Mouse (Mus musculus) heart, embryonic 13.5 days (tissue): ENCODE measurements at regions not wholly inside any gene's neighbourhood (a gene's known extent, or its start where the extent isn't known, plus 50 kb on each side); places are given as distances from the start of the nearest gene placed in this dataset.

Experiments
- ATAC-seq: fragments of 200-750 bp; cut with Nextera tagmentation; 2 replicates; pipeline ENCODE4 v1.8.0; 2017; ENCODE audit warnings: moderate TSS enrichment; ENCODE audit not compliant: insufficient number of reproducible peaks, low FRiP score, low TSS enrichment; ENCODE audit errors: extremely low read depth
- H3K27ac ChIP-seq: fragments of 300-500 bp; sonication (generic); replicated peaks from 2 replicates; pipeline ENCODE4 v1.5.1; 2015; ENCODE audit warnings: moderate library complexity, mild to moderate bottlenecking, inconsistent platforms
- H3K27me3 ChIP-seq: fragments of 300-500 bp; sonication (generic); replicated peaks from 2 replicates; pipeline ENCODE4 v1.6.1; 2015; ENCODE audit warnings: mild to moderate bottlenecking, inconsistent platforms
- H3K36me3 ChIP-seq: fragments of 300-500 bp; sonication (generic); 2 replicates; pipeline ENCODE4 v1.6.1; 2015; ENCODE audit warnings: mild to moderate bottlenecking, inconsistent platforms
- H3K4me1 ChIP-seq: fragments of 300-500 bp; sonication (generic); 2 replicates; pipeline ENCODE4 v1.6.1; 2015; ENCODE audit warnings: inconsistent platforms
- H3K4me2 ChIP-seq: fragments of 300-500 bp; sonication (generic); 2 replicates; pipeline ENCODE4 v1.6.1; 2015; ENCODE audit warnings: inconsistent platforms, mild to moderate bottlenecking, moderate library complexity
- H3K4me3 ChIP-seq: fragments of 300-500 bp; sonication (generic); 2 replicates; pipeline ENCODE4 v1.5.1; 2015; ENCODE audit warnings: moderate library complexity, mild to moderate bottlenecking, inconsistent platforms
- H3K9ac ChIP-seq: fragments of 300-500 bp; sonication (generic); 2 replicates; pipeline ENCODE4 v1.6.1; 2015; ENCODE audit warnings: inconsistent platforms, mild to moderate bottlenecking, moderate library complexity
- H3K9me3 ChIP-seq: fragments of 300-500 bp; sonication (generic); 2 replicates; pipeline ENCODE4 v1.6.1; 2016; ENCODE audit warnings: inconsistent platforms
- WGBS: fragments of 180-500 bp; shearing (Covaris S2); methylation state at CpG from one replicate; pipeline ENCODE4 v1.1.7; 2015; ENCODE audit warnings: mixed read lengths; 5-methylcytosine and 5-hydroxymethylcytosine counted together

- H3K9ac ChIP-seq = no peak overlapping the region
- no peaks in the 10 kb centered on the region for H3K4me1 ChIP-seq
- H3K36me3 ChIP-seq = no peaks in the 10 kb centered on the region
- ATAC-seq = no peak
- WGBS = 22% methylated on average over 11 of the region's 11 CpGs
- no peaks in the 10 kb centered on the region for H3K9me3 ChIP-seq
- no peaks in the 10 kb centered on the region for H3K27me3 ChIP-seq
- H3K27ac ChIP-seq = no peak overlapping the region
- peak overlapping the region; percentile 22; the same call in 1 of the 2 replicates for H3K4me2 ChIP-seq
- H3K4me3 ChIP-seq = no peak overlapping the region
Measured at GRCm38 (mm10) chr1:43882576-43882975, 50.9 kb upstream of the Tpp2 start.

GRCm38 (mm10) chr1:43880396-43880795 is 52.8 kb upstream of the Uxs1 start:
- Histone ChIP-seq H3K4me2 (no peak overlapping the region), H3K36me3 (no peaks in the 10 kb centered on the region), H3K9me3 (no peaks in the 10 kb centered on the region), H3K9ac (no peak overlapping the region), H3K27me3 (no peaks in the 10 kb centered on the region), H3K4me1 (no peaks in the 10 kb centered on the region), H3K27ac (no peak overlapping the region), H3K4me3 (no peak overlapping the region)
- no peak for ATAC-seq
- 71% methylated on average over 3 of the region's 3 CpGs for WGBS

- no peak overlapping the region for H3K4me3 ChIP-seq
- H3K36me3 ChIP-seq = no peaks in the 10 kb centered on the region
- 67% methylated on average over 4 of the region's 4 CpGs for WGBS
- no peaks in the 10 kb centered on the region for H3K27me3 ChIP-seq
- no peak overlapping the region for H3K27ac ChIP-seq
- no peak overlapping the region for H3K9ac ChIP-seq
- no peaks in the 10 kb centered on the region for H3K9me3 ChIP-seq
- no peaks in the 10 kb centered on the region for H3K4me1 ChIP-seq
- no peak overlapping the region for H3K4me2 ChIP-seq
- ATAC-seq = no peak
Measured at GRCm38 (mm10) chr1:43879896-43880295, 52.3 kb upstream of the Uxs1 start.

- no peak for ATAC-seq
- H3K4me2 ChIP-seq = no peak overlapping the region
- H3K4me1 ChIP-seq = no peaks in the 10 kb centered on the region
- H3K27ac ChIP-seq = no peak overlapping the region
- no peak overlapping the region for H3K4me3 ChIP-seq
- H3K9me3 ChIP-seq = no peaks in the 10 kb centered on the region
- 62% methylated on average over 8 of the region's 8 CpGs for WGBS
- H3K27me3 ChIP-seq = no peaks in the 10 kb centered on the region
- H3K36me3 ChIP-seq = no peaks in the 10 kb centered on the region
- no peak overlapping the region for H3K9ac ChIP-seq
Measured at GRCm38 (mm10) chr1:43879163-43879562, 51.6 kb upstream of the Uxs1 start.

GRCm38 (mm10) chr1:43878163-43878562 is 50.6 kb upstream of the Uxs1 start:
- no peaks in the 10 kb centered on the region for H3K36me3 ChIP-seq
- no peak overlapping the region for H3K4me3 ChIP-seq
- no peak overlapping the region for H3K9ac ChIP-seq
- H3K27me3 ChIP-seq = no peaks in the 10 kb centered on the region
- H3K27ac ChIP-seq = no peak overlapping the region
- no peak overlapping the region for H3K4me2 ChIP-seq
- H3K9me3 ChIP-seq = no peaks in the 10 kb centered on the region
- no peaks in the 10 kb centered on the region for H3K4me1 ChIP-seq
- ATAC-seq = no peak
- 69% methylated on average over 2 of the region's 2 CpGs for WGBS

GRCm38 (mm10) chr1:43877704-43878103 is 50.1 kb upstream of the Uxs1 start:
- Histone ChIP-seq H3K27ac (no peak overlapping the region), H3K4me1 (no peaks in the 10 kb centered on the region), H3K27me3 (no peaks in the 10 kb centered on the region), H3K9me3 (no peaks in the 10 kb centered on the region), H3K36me3 (no peaks in the 10 kb centered on the region), H3K4me3 (no peak overlapping the region), H3K4me2 (no peak overlapping the region), H3K9ac (no peak overlapping the region)
- no peak for ATAC-seq
